Mouse (Mus musculus) MEL (cell line): Measurements from ENCODE around the gene Banf1.

ENCODE experiments used
- CHD1 ChIP-seq: IDR thresholded peaks from 2 replicates; pipeline ENCODE4 v1.6.1; 2012; ENCODE audit warnings: low read depth, mild to moderate bottlenecking, inconsistent platforms, low read length, improper control_type of control experiment
- MXI1 ChIP-seq: IDR thresholded peaks from 2 replicates; pipeline ENCODE4 v1.6.1; 2011; ENCODE audit warnings: mild to moderate bottlenecking, low read depth, low read length, improper control_type of control experiment

- TF ChIP-seq CHD1, result no peak
- peak; percentile 78; the same call in 1 of the 2 replicates for TF ChIP-seq MXI1
Observed at GRCm38 (mm10) chr19:5389647-5390046, 22.7 kb upstream of the Banf1 start.
